Mouse (Mus musculus) neural tube, embryonic 14.5 days (tissue): Measurements from ENCODE around the gene Slc25a39. TPM values are rescaled to one million over a fixed set of nuclear protein-coding genes. Genes with fewer than 3 reads are reported as not detected.
A peak's percentile ranks its signal among the peaks of the same experiment; 100 is the strongest.

ENCODE experiments used
- ATAC-seq: fragments of 200-750 bp; cut with Nextera tagmentation; 2 replicates; pipeline ENCODE4 v1.8.0; 2017; ENCODE audit warnings: low read depth, mild to moderate bottlenecking, moderate TSS enrichment, moderate library complexity
- H3K27ac ChIP-seq: fragments of 300-500 bp; sonication (generic); 2 replicates; pipeline ENCODE4 v1.5.1; 2014; ENCODE audit warnings: low read depth, mild to moderate bottlenecking, control low read depth, low read length, moderate library complexity, mixed read lengths
- H3K27me3 ChIP-seq: fragments of 300-500 bp; sonication (generic); 2 replicates; pipeline ENCODE4 v1.6.1; 2014; ENCODE audit warnings: low read length; ENCODE audit not compliant: control insufficient read depth, insufficient read depth
- H3K36me3 ChIP-seq: fragments of 300-500 bp; sonication (generic); 2 replicates; pipeline ENCODE4 v1.6.1; 2014; ENCODE audit warnings: low read length, mixed read lengths; ENCODE audit not compliant: control insufficient read depth, insufficient read depth
- H3K4me1 ChIP-seq: fragments of 300-500 bp; sonication (generic); 2 replicates; pipeline ENCODE4 v1.6.1; 2014; ENCODE audit warnings: low read length; ENCODE audit not compliant: control insufficient read depth, insufficient read depth
- H3K4me2 ChIP-seq: fragments of 300-500 bp; sonication (generic); 2 replicates; pipeline ENCODE4 v1.6.1; 2014; ENCODE audit warnings: mild to moderate bottlenecking, low read depth, low read length, control low read depth
- H3K4me3 ChIP-seq: fragments of 300-500 bp; sonication (generic); 2 replicates; pipeline ENCODE4 v1.5.1; 2014; ENCODE audit warnings: low read depth, low read length, control low read depth, mixed read lengths
- H3K9ac ChIP-seq: fragments of 300-500 bp; sonication (generic); replicated peaks from 2 replicates; pipeline ENCODE4 v1.6.1; 2014; ENCODE audit warnings: low read depth, mild to moderate bottlenecking, control low read depth, low read length, mixed read lengths
- H3K9me3 ChIP-seq: fragments of 300-500 bp; sonication (generic); 2 replicates; pipeline ENCODE4 v1.6.1; 2016; ENCODE audit warnings: low read length; ENCODE audit not compliant: control insufficient read depth
- WGBS: fragments of 180-500 bp; shearing (Covaris S2); extraction: QIAGEN DNeasy Blood & Tissue Kit; methylation state at CpG from one replicate; pipeline ENCODE4 v1.1.7; 2014; 5-methylcytosine and 5-hydroxymethylcytosine counted together
- polyA plus RNA-seq: library from polyadenylated mRNA; unstranded; fragments of >200 nt; fragmentation: Nextera tagmentation; extraction: Ambion mirVana; gene quantifications from 2 replicates; pipeline ENCODE4 v1.2.1, GENCODE M21; 2014

Slc25a39 gene
- 141 and 144 TPM in 2 replicates for polyA plus RNA-seq

DNA sequence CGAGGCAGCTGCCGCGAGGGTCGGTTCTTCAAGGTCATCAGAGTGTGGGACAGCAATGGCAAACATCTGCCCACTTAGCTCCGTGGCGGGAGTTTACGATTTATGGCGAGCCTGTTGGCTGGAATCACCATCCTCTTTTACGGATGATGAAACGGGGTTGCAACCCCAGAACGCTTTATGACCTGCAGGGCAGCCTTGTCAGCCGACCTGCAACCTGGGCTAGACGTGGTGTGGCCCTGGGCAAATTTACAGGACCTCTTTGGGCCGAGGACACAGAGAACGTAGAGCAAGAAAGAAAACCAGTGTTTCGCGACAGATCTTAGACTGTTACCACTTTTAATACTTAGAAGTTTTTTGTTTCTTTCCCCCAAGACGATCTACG lies at the start of gene Slc25a39:
Gene Slc25a39 (minus strand): TSS at position 113 of the 382 bp plus-strand sequence.
- no peak for ATAC-seq
- Histone ChIP-seq H3K4me1 (peaks cover 25% of the 10 kb centered on the region), H3K4me3 (peak within 1 kb of the TSS; percentile 75), H3K27ac (peak within 1 kb of the TSS; percentile 83), H3K36me3 (peaks cover 17% of the 10 kb centered on the region), H3K27me3 (no peaks in the 10 kb centered on the region), H3K9ac (peak within 1 kb of the TSS; percentile 88), H3K4me2 (peak within 1 kb of the TSS; percentile 90), H3K9me3 (no peaks in the 10 kb centered on the region)
- under 1% methylated on average over 19 of the region's 19 CpGs for WGBS

DNA sequence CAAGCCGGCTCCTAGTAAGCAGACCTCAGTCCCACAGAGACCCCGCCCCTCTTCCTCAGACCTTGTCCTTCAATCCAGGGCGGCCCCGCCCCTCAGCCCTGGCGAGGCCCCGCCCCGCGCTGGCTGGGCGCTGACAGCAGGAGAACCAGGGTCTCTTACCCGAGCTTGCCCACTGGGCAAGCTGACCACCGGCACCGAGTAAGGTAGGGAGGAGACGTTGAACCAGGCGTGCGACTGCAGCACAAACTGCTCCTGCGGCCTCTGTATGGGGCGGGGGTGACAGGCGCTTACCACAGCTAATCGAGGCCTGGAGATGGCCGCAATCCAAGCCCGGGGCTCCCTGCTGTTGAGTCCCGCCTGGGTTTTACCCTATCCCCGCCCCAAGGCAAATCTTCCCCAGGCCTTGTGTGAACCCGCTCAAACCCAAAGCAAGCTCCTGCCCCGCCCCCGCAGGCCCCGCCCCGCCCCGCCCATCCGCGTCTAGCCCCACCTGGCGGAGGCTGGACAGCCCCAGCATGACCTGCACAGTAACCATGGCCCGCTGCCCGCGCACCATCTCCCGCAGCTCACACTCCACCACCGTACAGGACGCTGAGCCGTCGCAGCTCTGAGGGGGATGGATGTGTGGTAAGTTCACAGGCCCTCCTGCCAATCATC lies 48.1 kb upstream of the Slc25a39 start:
- Histone ChIP-seq H3K4me3 (peak overlapping the region; percentile 41), H3K4me1 (peaks cover 3% of the 10 kb centered on the region; the same call in 1 of the 2 replicates), H3K9me3 (no peaks in the 10 kb centered on the region), H3K9ac (peak overlapping the region; percentile 56), H3K36me3 (no peaks in the 10 kb centered on the region), H3K27me3 (no peaks in the 10 kb centered on the region), H3K4me2 (peak overlapping the region; percentile 77), H3K27ac (peak overlapping the region; percentile 48; the same call in 1 of the 2 replicates)
- peak; percentile 87 for ATAC-seq
- 2% methylated on average over 38 of the region's 40 CpGs for WGBS

DNA sequence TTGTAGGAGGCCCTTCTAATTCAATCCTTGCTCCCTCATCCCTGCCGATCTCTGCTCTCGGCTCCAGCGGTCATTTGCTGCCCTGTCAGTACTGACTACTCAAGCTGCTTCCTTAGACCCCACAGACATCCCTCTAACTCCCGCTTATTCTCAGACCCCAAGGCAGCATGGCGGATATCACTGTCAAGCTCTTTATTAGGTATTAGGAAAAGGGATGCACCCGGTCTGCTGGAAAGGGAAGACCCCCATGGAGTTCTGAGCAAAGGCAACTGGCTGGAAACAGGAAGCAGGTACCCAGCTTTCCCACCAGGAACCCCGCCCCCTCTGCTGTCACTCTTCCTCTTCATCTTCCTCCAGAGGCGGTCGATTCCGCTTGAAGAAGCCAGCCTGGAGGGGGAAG lies 45.4 kb upstream of the Slc25a39 start:
- 20% methylated on average over 10 of the region's 10 CpGs for WGBS
- H3K4me1 ChIP-seq: peaks cover 4% of the 10 kb centered on the region; the same call in 1 of the 2 replicates
- no peak overlapping the region for H3K4me3 ChIP-seq
- H3K9me3 ChIP-seq: no peaks in the 10 kb centered on the region
- no peak overlapping the region for H3K9ac ChIP-seq
- no peaks in the 10 kb centered on the region for H3K27me3 ChIP-seq
- no peak overlapping the region for H3K27ac ChIP-seq
- H3K4me2 ChIP-seq: no peak overlapping the region
- ATAC-seq: no peak
- no peaks in the 10 kb centered on the region for H3K36me3 ChIP-seq

DNA sequence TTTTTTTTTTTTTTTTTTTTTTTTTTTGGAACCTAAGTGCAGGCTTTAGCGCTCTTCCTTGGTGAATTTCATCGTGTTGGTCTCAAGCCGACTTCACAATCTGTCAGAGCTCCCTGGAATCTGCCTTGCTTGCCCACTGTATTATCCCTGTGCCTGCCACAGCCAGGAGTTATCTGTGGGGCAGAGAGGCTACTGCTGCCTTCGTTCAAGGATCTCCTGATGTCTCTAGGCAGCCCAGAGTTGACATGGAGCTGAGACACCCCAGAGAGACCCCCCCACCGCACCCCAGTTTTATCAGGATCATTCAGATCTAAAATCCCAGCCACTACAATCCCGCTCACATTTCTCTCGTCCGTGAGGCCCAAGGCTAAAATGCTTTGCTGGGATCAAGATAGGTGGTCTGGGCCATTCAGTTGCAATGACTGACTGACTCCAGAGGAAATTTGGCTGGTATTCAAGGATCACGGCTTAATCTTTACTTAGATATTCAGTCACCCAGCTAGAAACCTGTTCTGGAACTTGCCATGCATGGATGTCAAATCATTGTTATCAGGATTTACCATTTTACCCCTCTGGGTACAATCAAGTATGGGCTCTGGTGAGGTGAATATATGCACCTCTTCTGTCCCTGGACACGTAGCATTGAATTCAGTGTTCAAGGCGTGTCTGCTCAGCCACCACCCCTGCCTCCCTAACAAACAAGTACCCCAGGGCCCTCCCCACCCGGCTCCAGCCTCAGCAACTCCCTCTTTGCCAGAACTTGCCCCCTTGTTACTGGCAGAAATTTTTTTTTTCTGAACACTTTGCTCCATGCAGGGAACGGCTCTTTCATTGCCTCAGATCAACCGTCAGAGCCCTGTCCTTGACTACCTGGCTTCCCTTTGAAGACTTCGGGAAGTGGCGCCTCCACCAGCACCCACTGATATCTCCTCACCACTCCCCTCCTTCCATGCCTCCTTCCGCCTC lies 41.6 kb upstream of the Slc25a39 start:
- H3K4me3 ChIP-seq: no peak overlapping the region
- no peak overlapping the region for H3K9ac ChIP-seq
- H3K4me1 ChIP-seq: peaks cover 24% of the 10 kb centered on the region
- no peak overlapping the region for H3K27ac ChIP-seq
- no peaks in the 10 kb centered on the region for H3K9me3 ChIP-seq
- no peaks in the 10 kb centered on the region for H3K36me3 ChIP-seq
- ATAC-seq: no peak
- WGBS: 56% methylated on average over 17 of the region's 17 CpGs
- H3K27me3 ChIP-seq: no peaks in the 10 kb centered on the region
- no peak overlapping the region for H3K4me2 ChIP-seq

DNA sequence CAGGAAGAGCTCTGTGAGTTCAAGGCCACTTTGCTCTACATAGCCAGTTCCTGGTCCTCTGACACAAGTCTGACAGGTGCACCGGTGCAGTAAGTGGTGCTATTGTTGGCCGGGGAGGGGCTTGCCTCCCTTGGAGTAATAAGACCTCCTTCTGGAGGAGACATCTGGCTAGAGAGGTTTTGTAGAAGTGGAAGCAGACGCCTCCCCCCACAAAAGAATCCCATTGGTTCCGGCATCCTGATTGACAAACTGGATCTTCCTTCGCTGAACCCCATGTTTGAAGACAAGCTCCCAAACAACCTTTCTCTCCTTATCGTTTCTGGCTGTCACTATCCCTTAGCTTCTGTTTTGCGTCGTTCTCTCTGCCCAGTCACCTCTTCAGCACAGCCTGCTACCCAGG lies 40.6 kb upstream of the Slc25a39 start:
- Histone ChIP-seq H3K4me1 (peaks cover 24% of the 10 kb centered on the region), H3K27ac (no peak overlapping the region), H3K27me3 (no peaks in the 10 kb centered on the region), H3K4me2 (no peak overlapping the region), H3K9me3 (no peaks in the 10 kb centered on the region), H3K36me3 (no peaks in the 10 kb centered on the region), H3K9ac (no peak overlapping the region), H3K4me3 (no peak overlapping the region)
- no peak for ATAC-seq
- WGBS: 14% methylated on average over 8 of the region's 8 CpGs

DNA sequence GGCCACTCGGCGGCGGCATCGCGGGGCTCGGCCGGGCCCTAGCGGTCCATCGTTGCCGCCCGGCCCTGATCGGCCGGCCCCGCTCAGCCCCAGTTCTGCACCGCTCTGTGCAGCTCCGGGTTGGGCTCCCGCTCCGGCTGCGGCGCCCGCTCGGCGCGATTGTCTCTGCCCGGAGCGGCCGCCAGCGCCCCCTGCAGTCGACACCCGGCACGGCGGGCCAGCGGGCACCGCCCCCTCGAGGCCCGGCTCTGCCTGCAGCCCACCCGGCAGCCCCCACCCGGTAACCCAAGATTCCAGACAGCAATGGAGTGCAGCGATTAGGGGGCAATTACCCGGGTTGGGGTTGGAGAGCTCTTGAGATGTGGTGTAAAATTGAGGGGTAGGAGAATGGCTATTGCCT lies 39.8 kb upstream of the Slc25a39 start, which contains the start of gene Fam171a2:
Gene Fam171a2 (minus strand): TSS at position 186 of the 400 bp plus-strand sequence.
- under 1% methylated on average over 24 of the region's 40 CpGs for WGBS
- ATAC-seq: peak; percentile 83
- H3K4me2 ChIP-seq: peak within 1 kb of the TSS; percentile 72
- H3K4me3 ChIP-seq: peak within 1 kb of the TSS; percentile 95
- H3K27ac ChIP-seq: peak within 1 kb of the TSS; percentile 96
- H3K9ac ChIP-seq: peak within 1 kb of the TSS; percentile 99
- no peaks in the 10 kb centered on the region for H3K27me3 ChIP-seq
- no peaks in the 10 kb centered on the region for H3K9me3 ChIP-seq
- peaks cover 24% of the 10 kb centered on the region for H3K4me1 ChIP-seq
- H3K36me3 ChIP-seq: peaks cover 5% of the 10 kb centered on the region

DNA sequence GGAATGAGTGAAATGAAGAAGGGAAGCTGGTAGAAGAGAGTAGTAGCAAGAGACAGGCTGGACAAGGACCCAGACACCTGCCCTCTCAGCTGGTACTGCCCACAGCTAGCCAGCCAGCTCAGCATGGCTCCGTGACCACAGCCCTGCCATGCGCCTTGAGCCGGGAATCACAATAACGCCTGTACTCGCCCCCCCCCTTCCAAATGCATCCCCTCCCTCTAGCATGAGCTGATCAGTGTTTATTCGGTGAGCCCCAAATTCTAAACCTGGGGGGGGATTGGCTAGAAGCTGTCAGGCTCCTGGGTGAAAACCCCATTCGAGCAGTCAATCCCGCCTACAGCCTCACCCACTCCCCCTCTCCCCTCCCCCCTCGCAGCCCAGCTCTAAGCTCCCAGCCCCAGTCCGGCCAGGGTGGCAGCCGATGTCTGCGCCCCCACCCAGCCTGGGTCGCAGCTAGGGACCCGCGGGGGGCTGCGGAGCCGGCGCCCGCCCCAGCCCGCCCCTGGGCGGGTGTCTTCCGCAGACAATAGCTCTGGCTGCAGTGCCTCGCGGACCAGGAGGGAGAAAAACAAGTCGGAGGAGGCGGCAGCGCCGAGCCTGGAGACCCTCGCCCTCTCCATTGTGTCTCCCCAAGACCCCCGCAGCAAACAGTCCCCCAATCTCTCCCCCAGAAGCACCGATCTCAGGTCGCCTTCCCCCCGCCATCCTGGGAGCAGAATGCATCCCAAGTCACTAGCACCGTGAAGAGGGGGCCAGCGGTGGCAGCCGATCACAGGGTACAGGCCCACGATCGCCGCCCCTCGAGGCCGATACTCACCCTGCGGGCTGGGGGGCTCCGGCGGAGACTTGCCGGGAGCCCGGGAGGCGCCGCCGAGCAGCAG lies 39.1 kb upstream of the Slc25a39 start:
- H3K27ac ChIP-seq: peak overlapping the region; percentile 96
- under 1% methylated on average over 21 of the region's 49 CpGs for WGBS
- H3K9me3 ChIP-seq: no peaks in the 10 kb centered on the region
- ATAC-seq: peak; percentile 68
- no peaks in the 10 kb centered on the region for H3K27me3 ChIP-seq
- H3K36me3 ChIP-seq: peaks cover 5% of the 10 kb centered on the region
- peak overlapping the region; percentile 99 for H3K9ac ChIP-seq
- peak overlapping the region; percentile 95 for H3K4me3 ChIP-seq
- peaks cover 24% of the 10 kb centered on the region for H3K4me1 ChIP-seq
- peak overlapping the region; percentile 72 for H3K4me2 ChIP-seq

DNA sequence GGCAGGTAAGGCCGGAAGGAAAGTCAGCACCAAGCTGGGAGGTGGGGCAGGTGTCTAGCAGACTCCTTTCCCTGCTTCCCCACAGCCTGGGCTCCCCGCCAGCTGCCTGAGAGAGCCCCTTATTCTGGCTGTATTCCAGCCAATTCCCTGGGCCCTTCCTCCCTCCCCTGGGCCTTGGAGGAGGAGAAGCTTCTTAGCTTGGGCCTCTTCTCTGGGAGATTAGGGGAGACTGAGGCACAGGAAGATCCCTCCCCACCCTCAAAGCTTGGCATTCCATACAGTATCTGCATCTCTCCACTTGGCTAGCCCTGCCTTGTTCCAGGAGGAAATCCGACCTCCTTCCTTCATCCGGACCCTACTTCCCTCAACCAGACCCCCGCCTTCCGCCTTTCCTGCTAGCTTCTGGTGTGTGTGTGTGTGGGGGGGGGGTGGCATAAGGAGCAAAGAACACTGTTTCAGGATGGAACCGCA lies 38.2 kb upstream of the Slc25a39 start:
- peak overlapping the region; percentile 72 for H3K4me2 ChIP-seq
- peaks cover 8% of the 10 kb centered on the region for H3K36me3 ChIP-seq
- H3K9me3 ChIP-seq: no peaks in the 10 kb centered on the region
- peak overlapping the region; percentile 96 for H3K27ac ChIP-seq
- peak overlapping the region; percentile 95 for H3K4me3 ChIP-seq
- 11% methylated on average over 7 of the region's 7 CpGs for WGBS
- H3K27me3 ChIP-seq: no peaks in the 10 kb centered on the region
- peak; percentile 1; the same call in 1 of the 2 replicates for ATAC-seq
- peak overlapping the region; percentile 99 for H3K9ac ChIP-seq
- H3K4me1 ChIP-seq: peaks cover 24% of the 10 kb centered on the region
